Mouse (Mus musculus) small intestine, adult 2 months (tissue): ENCODE measurements around the gene 0610010K14Rik. TPM values are rescaled to one million over a fixed set of nuclear protein-coding genes. Genes with fewer than 3 reads are reported as not detected.

Experiments used
- H3K27ac ChIP-seq: fragments of 200-500 bp; 2 replicates; pipeline ENCODE4 v1.5.1; 2012; ENCODE audit warnings: low read depth, low read length, control low read depth, inconsistent platforms; ENCODE audit not compliant: insufficient read depth
- H3K27me3 ChIP-seq: fragments of 200-500 bp; 2 replicates; pipeline ENCODE4 v1.6.1; 2012; ENCODE audit warnings: mild to moderate bottlenecking, moderate library complexity, low read length, inconsistent platforms; ENCODE audit not compliant: control insufficient read depth, insufficient read depth
- H3K36me3 ChIP-seq: fragments of 200-500 bp; 2 replicates; pipeline ENCODE4 v1.6.1; 2012; ENCODE audit warnings: mild to moderate bottlenecking, low read length, control low read depth, inconsistent platforms; ENCODE audit not compliant: control insufficient read depth, insufficient read depth
- H3K4me1 ChIP-seq: fragments of 200-500 bp; 2 replicates; pipeline ENCODE4 v1.6.1; 2012; ENCODE audit warnings: low read length, inconsistent platforms, mixed read lengths; ENCODE audit not compliant: control insufficient read depth, insufficient read depth, insufficient read length
- H3K4me3 ChIP-seq: fragments of 200-500 bp; 2 replicates; pipeline ENCODE4 v1.5.1; 2012; ENCODE audit warnings: low read depth, mild to moderate bottlenecking, control low read depth, inconsistent platforms, low read length, moderate library complexity
- CTCF ChIP-seq: fragments of 200-500 bp; IDR thresholded peaks from 2 replicates; pipeline ENCODE4 v1.5.1; 2012; ENCODE audit warnings: low read depth, mild to moderate bottlenecking, control low read depth, inconsistent platforms, low read length, moderate library complexity, mixed read lengths; ENCODE audit not compliant: insufficient replicate concordance, insufficient read length; ENCODE audit errors: extremely low read depth
- POLR2A ChIP-seq: fragments of 200-500 bp; IDR thresholded peaks from 2 replicates; pipeline ENCODE4 v1.6.1; 2012; ENCODE audit warnings: low read depth, mild to moderate bottlenecking, control low read depth, inconsistent platforms, low read length, moderate library complexity
- WGBS: fragments of 180-500 bp; shearing (Covaris S2); methylation state at CpG from one replicate; pipeline ENCODE4 v1.1.7; 2018; 5-methylcytosine and 5-hydroxymethylcytosine counted together
- polyA plus RNA-seq: library from polyadenylated mRNA; depleted of rRNA; stranded (reverse); fragments of >200 nt; gene quantifications from 2 replicates; pipeline ENCODE4 v1.2.3, GENCODE M21; 2012

0610010K14Rik gene
- polyA plus RNA-seq, 1 experiment = 45.3 TPM

GRCm38 (mm10) chr11:70220731-70221602 is 16.7 kb downstream of the 0610010K14Rik start, which contains the start of gene Slc16a13:
TSS of gene Slc16a13 (minus strand) at chr11:70221064.
- peak within 1 kb of the TSS; percentile 72 for H3K4me3 ChIP-seq
- peak within 1 kb of the TSS; percentile 99 for H3K27ac ChIP-seq
- TF ChIP-seq POLR2A (peak; percentile 71; the same call in 1 of the 2 replicates), CTCF (no peak)
- no peaks in the 10 kb centered on the region for H3K36me3 ChIP-seq
- WGBS = under 1% methylated on average over 28 of the region's 28 CpGs
- H3K27me3 ChIP-seq = no peaks in the 10 kb centered on the region
- H3K4me1 ChIP-seq = peaks cover 32% of the 10 kb centered on the region

GRCm38 (mm10) chr11:70220323-70220722 is 17.4 kb downstream of the 0610010K14Rik start:
- Histone ChIP-seq H3K27me3 (no peaks in the 10 kb centered on the region), H3K36me3 (no peaks in the 10 kb centered on the region), H3K27ac (peak overlapping the region; percentile 73), H3K4me3 (peak overlapping the region; percentile 72), H3K4me1 (peaks cover 32% of the 10 kb centered on the region)
- no peak for TF ChIP-seq CTCF
- no peak for TF ChIP-seq POLR2A
- 3% methylated on average over 24 of the region's 24 CpGs for WGBS

- H3K4me3 ChIP-seq = peak overlapping the region; percentile 72
- no peaks in the 10 kb centered on the region for H3K27me3 ChIP-seq
- no peak overlapping the region for H3K27ac ChIP-seq
- no peak for TF ChIP-seq POLR2A
- no peak for TF ChIP-seq CTCF
- 33% methylated on average over 7 of the region's 7 CpGs for WGBS
- H3K36me3 ChIP-seq = no peaks in the 10 kb centered on the region
- H3K4me1 ChIP-seq = peaks cover 32% of the 10 kb centered on the region
These were observed 17.8 kb downstream of the 0610010K14Rik start for GRCm38 (mm10) chr11:70219873-70220272.

- no peak overlapping the region for H3K4me3 ChIP-seq
- no peak for TF ChIP-seq POLR2A
- TF ChIP-seq CTCF = no peak
These were observed 18.8 kb downstream of the 0610010K14Rik start for GRCm38 (mm10) chr11:70218741-70219470.

GRCm38 (mm10) chr11:70218039-70218438 is 19.7 kb downstream of the 0610010K14Rik start:
- peak overlapping the region; percentile 12; the same call in 1 of the 2 replicates for H3K27ac ChIP-seq
- TF ChIP-seq POLR2A (no peak), CTCF (no peak)

More at GRCm38 (mm10) chr11:70218741-70219470, 18.8 kb downstream of the 0610010K14Rik start:
- WGBS = 64% methylated on average over 15 of the region's 15 CpGs
- no peaks in the 10 kb centered on the region for H3K36me3 ChIP-seq
- H3K4me1 ChIP-seq = peaks cover 38% of the 10 kb centered on the region
- H3K27ac ChIP-seq = no peak overlapping the region
- no peaks in the 10 kb centered on the region for H3K27me3 ChIP-seq

GRCm38 (mm10) chr11:70216103-70216502 is 21.6 kb downstream of the 0610010K14Rik start:
- Histone ChIP-seq H3K4me3 (no peak overlapping the region), H3K4me1 (peaks cover 32% of the 10 kb centered on the region), H3K27ac (no peak overlapping the region), H3K36me3 (no peaks in the 10 kb centered on the region), H3K27me3 (no peaks in the 10 kb centered on the region)
- WGBS = 80% methylated on average over 3 of the region's 3 CpGs
- TF ChIP-seq POLR2A (no peak), CTCF (no peak)

More at GRCm38 (mm10) chr11:70218039-70218438, 19.7 kb downstream of the 0610010K14Rik start:
- Histone ChIP-seq H3K4me3 (no peak overlapping the region), H3K27me3 (no peaks in the 10 kb centered on the region), H3K4me1 (peaks cover 36% of the 10 kb centered on the region), H3K36me3 (no peaks in the 10 kb centered on the region)
- WGBS = 24% methylated on average over 4 of the region's 4 CpGs
